Mouse (Mus musculus): ENCODE measurements around the gene Celf1.

GRCm38 (mm10) chr2:90953461-90953860 lies 13.3 kb downstream of the Celf1 start:
- TF ChIP-seq CTCF (IDR thresholded peaks at IDR 0.05; ENCODE audit: low read depth, low read length) = no peak
- no peak for TF ChIP-seq POLR2A (IDR thresholded peaks at IDR 0.05; ENCODE audit: borderline replicate concordance, low read depth, low read length)

All from bone marrow macrophage, adult 2 months (primary cell).